Mouse (Mus musculus) testis, adult 2 months (tissue): ENCODE results near the gene Ccdc80. TPM values are rescaled to one million over a fixed set of nuclear protein-coding genes. Genes with fewer than 3 reads are reported as not detected.

Experiments used
- H3K27ac ChIP-seq: fragments of 200-500 bp; 2 replicates; pipeline ENCODE4 v1.5.1; 2012; ENCODE audit warnings: low read depth, low read length; ENCODE audit not compliant: control insufficient read depth, insufficient read depth
- H3K27me3 ChIP-seq: fragments of 200-500 bp; 2 replicates; pipeline ENCODE4 v1.6.1; 2012; ENCODE audit warnings: mild to moderate bottlenecking, low read length, moderate library complexity; ENCODE audit not compliant: control insufficient read depth, insufficient read depth
- H3K36me3 ChIP-seq: fragments of 200-500 bp; 2 replicates; pipeline ENCODE4 v1.6.1; 2012; ENCODE audit warnings: mild to moderate bottlenecking, low read length; ENCODE audit not compliant: control insufficient read depth, insufficient read depth
- H3K4me1 ChIP-seq: fragments of 200-500 bp; 2 replicates; pipeline ENCODE4 v1.6.1; 2012; ENCODE audit warnings: low read length; ENCODE audit not compliant: control insufficient read depth, insufficient read depth
- H3K4me3 ChIP-seq: fragments of 200-500 bp; 2 replicates; pipeline ENCODE4 v1.5.1; 2012; ENCODE audit warnings: low read depth, mild to moderate bottlenecking, low read length, moderate library complexity, mixed read lengths; ENCODE audit not compliant: control insufficient read depth
- CTCF ChIP-seq: fragments of 200-500 bp; IDR thresholded peaks from 2 replicates; pipeline ENCODE4 v1.5.1; 2012; ENCODE audit warnings: low read depth, mild to moderate bottlenecking, inconsistent platforms, low read length, moderate library complexity; ENCODE audit not compliant: control insufficient read depth, insufficient read depth, insufficient replicate concordance
- POLR2A ChIP-seq: fragments of 200-500 bp; IDR thresholded peaks from 2 replicates; pipeline ENCODE4 v1.6.1; 2012; ENCODE audit warnings: low read depth, mild to moderate bottlenecking, inconsistent platforms, low read length, moderate library complexity; ENCODE audit not compliant: control insufficient read depth
- polyA plus RNA-seq: library from polyadenylated mRNA; depleted of rRNA; stranded (reverse); fragments of >200 nt; gene quantifications from 2 replicates; pipeline ENCODE4 v1.2.3, GENCODE M21; 2012

The Ccdc80 gene
- polyA plus RNA-seq, 1 experiment = 0.77 TPM

- Histone ChIP-seq H3K36me3 (no peaks in the 10 kb centered on the region), H3K27me3 (no peaks in the 10 kb centered on the region), H3K4me1 (no peaks in the 10 kb centered on the region), H3K27ac (no peak overlapping the region), H3K4me3 (no peak overlapping the region)
- TF ChIP-seq POLR2A = no peak
- no peak for TF ChIP-seq CTCF
Measured at GRCm38 (mm10) chr16:45118760-45119159, 25.6 kb downstream of the Ccdc80 start.

- Histone ChIP-seq H3K27ac (no peak overlapping the region), H3K4me3 (no peak overlapping the region)
- TF ChIP-seq CTCF (no peak), POLR2A (no peak)
Measured at GRCm38 (mm10) chr16:45120844-45121425, 27.7 kb downstream of the Ccdc80 start.

GRCm38 (mm10) chr16:45122571-45122970, 29.4 kb downstream of the Ccdc80 start:
- Histone ChIP-seq H3K4me1 (no peaks in the 10 kb centered on the region), H3K4me3 (no peak overlapping the region), H3K36me3 (no peaks in the 10 kb centered on the region), H3K27me3 (no peaks in the 10 kb centered on the region), H3K27ac (no peak overlapping the region)
- TF ChIP-seq POLR2A (no peak), CTCF (no peak)

More at GRCm38 (mm10) chr16:45120844-45121425, 27.7 kb downstream of the Ccdc80 start:
- no peaks in the 10 kb centered on the region for H3K27me3 ChIP-seq
- H3K4me1 ChIP-seq = no peaks in the 10 kb centered on the region
- no peaks in the 10 kb centered on the region for H3K36me3 ChIP-seq

- Histone ChIP-seq H3K4me1 (no peaks in the 10 kb centered on the region), H3K27me3 (no peaks in the 10 kb centered on the region), H3K36me3 (no peaks in the 10 kb centered on the region), H3K4me3 (no peak overlapping the region), H3K27ac (no peak overlapping the region)
- no peak for TF ChIP-seq CTCF
Measured at GRCm38 (mm10) chr16:45124230-45125203, 31.3 kb downstream of the Ccdc80 start.

- TF ChIP-seq POLR2A (no peak), CTCF (no peak)
- Histone ChIP-seq H3K27ac (no peak overlapping the region), H3K36me3 (no peaks in the 10 kb centered on the region), H3K4me1 (no peaks in the 10 kb centered on the region), H3K4me3 (no peak overlapping the region), H3K27me3 (no peaks in the 10 kb centered on the region)
Measured at GRCm38 (mm10) chr16:45127936-45128710, 34.9 kb downstream of the Ccdc80 start.

- H3K27ac ChIP-seq = peak overlapping the region; percentile 44
- H3K4me3 ChIP-seq = no peak overlapping the region
- peaks cover 1% of the 10 kb centered on the region for H3K36me3 ChIP-seq
- no peak for TF ChIP-seq POLR2A
- no peak for TF ChIP-seq CTCF
- H3K27me3 ChIP-seq = no peaks in the 10 kb centered on the region
- peaks cover 3% of the 10 kb centered on the region for H3K4me1 ChIP-seq
Measured at GRCm38 (mm10) chr16:45141711-45142110, 48.5 kb downstream of the Ccdc80 start.

- H3K36me3 ChIP-seq = peaks cover 1% of the 10 kb centered on the region
- TF ChIP-seq POLR2A = no peak
- TF ChIP-seq CTCF = no peak
- peaks cover 3% of the 10 kb centered on the region for H3K4me1 ChIP-seq
- H3K27me3 ChIP-seq = no peaks in the 10 kb centered on the region
- no peak overlapping the region for H3K27ac ChIP-seq
- no peak overlapping the region for H3K4me3 ChIP-seq
Measured at GRCm38 (mm10) chr16:45142565-45142964, 49.4 kb downstream of the Ccdc80 start.
